In genomic region chr3:134828875-134829530, GRCm38 (mm10) we compare ENCODE assay signal across 9 mouse cellular contexts. TPM values are rescaled to one million over a fixed set of nuclear protein-coding genes. Genes with fewer than 3 reads are reported as not detected.
DNase-seq lines count a peak whose midpoint lies in the region; ATAC-seq and TF ChIP-seq lines count a peak whose summit lies in the region.
"Had no signal": no experiment of that assay in that cellular context is flagged by ENCODE, and none has a peak within 500 bp of the region (broad histone marks: within the 10 kb centered on the region; RNA-seq: fewer than 3 reads in every experiment).

Gene Tacr3 (plus strand): TSS chr3:134829007.

- peaks cover 11% of the 10 kb centered on the region; the same call in 1 of the 2 replicates for H3K27me3 ChIP-seq in liver, embryonic 11.5 days (replicated peaks; ENCODE audit: control insufficient read depth, insufficient read depth, low read length)
- H3K27me3 ChIP-seq in forebrain, embryonic 16.5 days (replicated peaks; ENCODE audit: control insufficient read depth, insufficient read depth, low read length), result no peaks in the 10 kb centered on the region
- H3K27me3 ChIP-seq in limb, embryonic 12.5 days, result peaks cover 24% of the 10 kb centered on the region

- H3K4me3 ChIP-seq in liver, embryonic 11.5 days (ENCODE audit: low read depth, low read length), result peak within 1 kb of the TSS; percentile 37
- H3K4me3 ChIP-seq in forebrain, embryonic 16.5 days (replicated peaks; ENCODE audit: low read length), result peak within 1 kb of the TSS; percentile 56
- peak within 1 kb of the TSS; percentile 48 for H3K4me3 ChIP-seq in limb, embryonic 12.5 days (replicated peaks)
- H3K4me3 ChIP-seq in olfactory bulb, adult 2 months (ENCODE audit: insufficient read depth, low read depth, low read length), result peak within 1 kb of the TSS; percentile 32

- DNase-seq in adrenal gland, adult 2 months, result peak; percentile 1
- DNase-seq in adrenal gland, adult 8-10 months, result no peak
- peak; percentile 31 for DNase-seq in liver, embryonic 11.5 days (ENCODE audit: low spot score)
- DNase-seq in liver (no peak), adipocyte (ENCODE audit: low spot score) (no peak)

- H3K27ac ChIP-seq in liver, embryonic 11.5 days (ENCODE audit: low read depth, low read length), result no peak within 1 kb of the TSS
- H3K27ac ChIP-seq in forebrain, embryonic 16.5 days (ENCODE audit: low read length), result no peak within 1 kb of the TSS
- H3K27ac ChIP-seq in limb, embryonic 12.5 days, result no peak within 1 kb of the TSS
- H3K27ac ChIP-seq in olfactory bulb, adult 2 months (ENCODE audit: insufficient read depth, low read depth, low read length), result no peak within 1 kb of the TSS

- no peaks in the 10 kb centered on the region for H3K4me1 ChIP-seq in liver, embryonic 11.5 days (replicated peaks; ENCODE audit: control insufficient read depth, insufficient read depth, low read length)
- H3K4me1 ChIP-seq in forebrain, embryonic 16.5 days (replicated peaks; ENCODE audit: control insufficient read depth, insufficient read depth, low read length), result peaks cover 7% of the 10 kb centered on the region
- H3K4me1 ChIP-seq in limb, embryonic 12.5 days (replicated peaks), result peaks cover 6% of the 10 kb centered on the region; the same call in 1 of the 2 replicates
- peaks cover 10% of the 10 kb centered on the region for H3K4me1 ChIP-seq in olfactory bulb, adult 2 months (ENCODE audit: control insufficient read depth, insufficient read depth, low read length)

- peak within 1 kb of the TSS; percentile 64 for H3K4me2 ChIP-seq in liver, embryonic 11.5 days
- peak within 1 kb of the TSS; percentile 98 for H3K4me2 ChIP-seq in forebrain, embryonic 16.5 days (ENCODE audit: low read length)
- peak within 1 kb of the TSS; percentile 97 for H3K4me2 ChIP-seq in limb, embryonic 12.5 days

- no peak for TF ChIP-seq POLR2A in olfactory bulb, adult 2 months (IDR thresholded peaks at IDR 0.05; ENCODE audit: insufficient read depth, low read depth, low read length)

- WGBS in liver, embryonic 11.5 days, result 6% methylated on average over 36 of the region's 36 CpGs
- 1% methylated on average over 36 of the region's 36 CpGs for whole genome bisulfite sequencing in forebrain, embryonic 16.5 days
- 1% methylated on average over 36 of the region's 36 CpGs for WGBS in limb, embryonic 12.5 days
- under 1% methylated on average over 36 of the region's 36 CpGs for WGBS in olfactory bulb, adult 2 months

- H3K36me3 ChIP-seq in liver, embryonic 11.5 days (ENCODE audit: control insufficient read depth, insufficient read depth, low read length), result no peaks in the 10 kb centered on the region
- H3K36me3 ChIP-seq in forebrain, embryonic 16.5 days (ENCODE audit: control insufficient read depth, insufficient read depth), result no peaks in the 10 kb centered on the region
- H3K36me3 ChIP-seq in limb, embryonic 12.5 days, result no peaks in the 10 kb centered on the region

- no peak for TF ChIP-seq CTCF in olfactory bulb, adult 2 months (IDR thresholded peaks at IDR 0.05; ENCODE audit: insufficient read depth, low read depth, low read length)

- no peaks in the 10 kb centered on the region for H3K9me3 ChIP-seq in liver, embryonic 11.5 days (ENCODE audit: control insufficient read depth, low read length)
- no peaks in the 10 kb centered on the region for H3K9me3 ChIP-seq in forebrain, embryonic 16.5 days (ENCODE audit: control insufficient read depth, low read length)
- H3K9me3 ChIP-seq in limb, embryonic 12.5 days, result no peaks in the 10 kb centered on the region

- H3K9ac ChIP-seq in liver, embryonic 11.5 days (ENCODE audit: low read depth, low read length), result no peak within 1 kb of the TSS
- peak within 1 kb of the TSS; percentile 43 for H3K9ac ChIP-seq in forebrain, embryonic 16.5 days (replicated peaks; ENCODE audit: low read depth, low read length)
- peak within 1 kb of the TSS; percentile 55 for H3K9ac ChIP-seq in limb, embryonic 12.5 days (replicated peaks)

- ATAC-seq in liver, embryonic 11.5 days (replicated peaks; ENCODE audit: low FRiP score), result peak; percentile 39; the same call in 1 of the 2 replicates
- peak; percentile 84 for ATAC-seq in forebrain, embryonic 16.5 days
- ATAC-seq in limb, embryonic 12.5 days (ENCODE audit: insufficient number of reproducible peaks, insufficient read depth, low FRiP score, low TSS enrichment, low read depth), result peak; percentile 73; the same call in 1 of the 2 replicates

RNA-seq across cellular contexts. Expression of gene Tacr3, which starts in this region (rescaled TPM):
- total RNA-seq in adrenal gland, adult 2 months (2021), result not detected
- not detected in 2 replicates for polyA plus RNA-seq in adrenal gland, adult 2 months (2012; rRNA removed)
- total RNA-seq in adrenal gland, adult 8-10 months (2022), result not detected
- 0.07 and 0.26 TPM in 2 replicates for polyA plus RNA-seq in liver, embryonic 11.5 days (2014; fragmentation: Nextera tagmentation; extraction: Ambion mirVana)
- 1.6 and 1.7 TPM in 2 replicates for polyA plus RNA-seq in forebrain, embryonic 16.5 days (2015; fragmentation: Nextera tagmentation; extraction: Ambion mirVana)
- polyA plus RNA-seq in limb, embryonic 12.5 days (2016; fragmentation: Nextera tagmentation; extraction: Ambion mirVana), result 0.18 and 0.28 TPM in 2 replicates
- not detected in 2 replicates for polyA plus RNA-seq in olfactory bulb, adult 2 months (2012; ENCODE audit: insufficient read depth, insufficient read length, low replicate concordance, missing spikeins)
- total RNA-seq: common myeloid progenitor, adult 5-6 weeks had no signal

Comparison
In these comparisons a context has a peak if more than half of its experiments do, and no peak if none do; other contexts are left out.
1. Peak in DNase-seq in adrenal gland, adult 2 months; RNA of the gene not detected or under 1 TPM.
2. Peak in DNase-seq, ATAC-seq, H3K4me3 ChIP-seq and H3K4me2 ChIP-seq in liver, embryonic 11.5 days; RNA of the gene not detected or under 1 TPM.
3. Peak in ATAC-seq, H3K4me3 ChIP-seq, H3K9ac ChIP-seq and H3K4me2 ChIP-seq in limb, embryonic 12.5 days; RNA of the gene not detected or under 1 TPM.